Mouse (Mus musculus) c-Kit-negative CD71-positive TER-119-positive erythroid progenitor cells, embryonic 14.5 days (primary cell): ENCODE measurements around the gene Psmc1.

Source experiments
- DNase-seq: peaks from one replicate; pipeline ENCODE4 v3.0.0-alpha.2; 2013; ENCODE audit warnings: low read depth, low spot score

The Psmc1 gene

DNA sequence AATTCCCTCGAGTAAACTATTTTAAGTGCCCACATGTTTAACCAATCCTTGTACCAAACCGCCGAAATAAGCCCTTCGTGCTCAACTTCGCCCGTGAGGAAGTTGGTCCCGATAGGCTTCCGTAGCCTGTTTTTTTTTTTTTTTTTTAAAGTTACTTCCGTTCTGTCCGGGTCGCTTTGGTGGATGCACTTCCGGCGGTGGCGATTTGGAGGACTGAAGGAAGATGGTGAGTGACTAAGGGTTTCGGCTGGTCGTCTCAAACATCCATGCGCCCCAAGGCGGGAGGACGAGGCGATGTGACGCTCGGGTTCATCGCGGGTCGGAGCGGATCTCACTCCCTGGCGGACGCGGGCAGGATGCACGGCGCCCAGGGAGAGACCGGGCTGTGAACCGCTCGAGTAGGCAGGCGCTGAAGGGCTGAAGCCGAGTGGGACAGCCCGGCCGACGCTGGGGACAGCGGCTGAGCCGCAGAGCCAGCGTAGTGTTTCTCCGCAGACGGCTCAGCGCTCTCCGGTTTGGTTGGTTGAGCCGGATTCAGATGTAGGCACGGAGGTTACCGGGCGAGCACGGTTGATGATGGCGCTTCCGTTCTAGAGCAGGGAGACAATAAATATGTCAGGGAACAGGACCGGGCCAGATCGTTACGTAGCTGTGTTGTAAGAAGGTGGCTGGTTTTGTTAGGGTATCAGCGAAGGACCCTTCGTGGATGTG, at the start of gene Psmc1:
TSS of gene Psmc1 (plus strand) at position 169 of the 711 bp plus-strand sequence.
- DNase-seq: peak; percentile 88

DNA sequence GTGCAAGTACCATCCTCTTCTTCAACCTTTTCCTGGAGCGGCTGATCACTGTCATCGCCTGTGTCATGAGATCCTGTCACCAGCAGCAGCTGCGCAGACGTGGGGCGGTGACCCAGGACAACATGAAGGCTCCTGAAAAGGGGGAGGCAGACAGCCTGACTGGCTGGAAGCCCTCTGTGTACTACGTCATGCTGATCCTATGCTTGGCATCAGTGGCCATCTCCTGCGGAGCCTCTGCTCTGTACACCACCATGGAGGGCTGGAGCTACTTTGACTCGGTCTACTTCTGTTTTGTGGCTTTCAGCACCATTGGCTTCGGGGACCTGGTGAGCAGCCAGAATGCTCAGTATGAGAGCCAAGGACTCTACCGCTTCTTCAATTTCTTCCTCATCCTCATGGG, 48.9 kb upstream of the Psmc1 start:
- no peak for DNase-seq

DNA sequence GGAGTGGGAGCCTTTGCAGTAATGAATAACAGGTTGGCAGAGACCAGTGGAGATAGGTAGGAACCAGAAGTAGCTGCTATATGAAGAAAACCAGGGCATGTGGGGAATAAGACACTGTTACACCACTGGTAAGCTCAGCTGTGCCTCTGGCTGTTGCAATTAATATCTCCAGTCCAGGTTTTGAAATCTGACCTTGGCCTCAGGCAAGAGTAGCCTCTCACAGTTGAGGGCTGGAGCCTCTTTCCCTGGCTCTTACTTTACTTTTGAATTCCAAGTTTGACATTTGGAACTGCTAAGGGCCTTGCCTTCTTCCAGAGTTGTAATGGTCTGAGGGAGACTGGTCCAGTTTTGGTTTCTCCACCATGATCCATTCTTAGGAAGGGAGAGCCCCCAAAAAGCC, 48.1 kb upstream of the Psmc1 start:
- DNase-seq: no peak

DNA sequence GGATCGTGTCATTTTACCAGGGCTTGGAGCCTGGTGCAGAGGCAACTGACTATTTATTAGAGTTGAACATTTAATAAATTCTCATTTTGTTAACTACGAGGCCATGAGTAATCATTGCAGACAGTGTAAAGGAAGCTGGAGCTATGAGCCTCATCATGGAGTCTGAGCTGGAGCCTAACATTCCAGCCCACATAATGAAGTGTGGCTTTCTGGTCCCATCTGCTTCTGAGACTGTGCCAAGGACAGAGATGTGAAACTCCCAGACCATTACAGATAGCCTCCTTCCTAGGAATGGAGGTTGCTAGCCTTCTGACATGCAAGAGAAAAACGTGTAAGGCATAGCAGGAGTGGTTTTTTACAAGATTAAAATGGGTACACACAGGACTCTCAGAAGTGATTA, 47.4 kb upstream of the Psmc1 start:
- DNase-seq: no peak

DNA sequence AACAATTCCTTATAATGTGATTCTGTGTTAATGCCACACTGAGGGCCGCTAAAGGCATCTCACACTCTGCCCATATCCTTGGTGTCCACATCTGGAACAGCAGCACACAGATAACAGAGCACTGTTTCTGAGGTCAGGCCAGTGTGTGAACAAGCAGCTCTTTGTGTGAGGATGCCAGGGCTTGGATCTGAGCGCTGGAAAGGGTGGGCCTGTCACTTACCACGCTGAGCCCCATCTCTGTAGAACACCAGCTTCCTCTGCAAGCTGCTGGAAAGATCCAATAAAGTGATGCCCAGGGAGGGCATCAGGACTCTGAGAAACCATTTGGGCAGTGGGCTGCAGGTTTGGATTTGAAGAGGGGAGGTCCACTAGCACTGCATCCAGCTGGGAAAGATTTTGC, 44.8 kb upstream of the Psmc1 start:
- DNase-seq: no peak

DNA sequence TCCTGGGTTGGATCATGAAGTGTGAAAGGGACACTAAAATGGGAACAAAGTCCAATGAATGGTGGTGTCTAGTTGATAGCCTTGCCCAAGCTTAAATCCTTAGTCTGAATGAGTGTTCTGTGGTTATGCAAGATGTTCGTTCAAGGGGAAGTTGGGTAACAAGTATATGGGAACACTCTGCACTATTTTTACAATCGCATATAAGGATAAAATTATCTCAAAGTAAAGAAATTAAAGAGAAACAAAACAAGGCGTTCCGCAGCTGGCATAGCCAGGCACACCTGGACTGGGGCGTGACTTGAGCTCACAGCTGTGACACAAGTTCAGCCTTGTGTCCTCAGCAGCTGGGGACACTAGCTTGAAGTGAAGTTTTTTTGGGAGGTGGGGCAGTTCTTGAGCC, 42.5 kb upstream of the Psmc1 start:
- no peak for DNase-seq

DNA sequence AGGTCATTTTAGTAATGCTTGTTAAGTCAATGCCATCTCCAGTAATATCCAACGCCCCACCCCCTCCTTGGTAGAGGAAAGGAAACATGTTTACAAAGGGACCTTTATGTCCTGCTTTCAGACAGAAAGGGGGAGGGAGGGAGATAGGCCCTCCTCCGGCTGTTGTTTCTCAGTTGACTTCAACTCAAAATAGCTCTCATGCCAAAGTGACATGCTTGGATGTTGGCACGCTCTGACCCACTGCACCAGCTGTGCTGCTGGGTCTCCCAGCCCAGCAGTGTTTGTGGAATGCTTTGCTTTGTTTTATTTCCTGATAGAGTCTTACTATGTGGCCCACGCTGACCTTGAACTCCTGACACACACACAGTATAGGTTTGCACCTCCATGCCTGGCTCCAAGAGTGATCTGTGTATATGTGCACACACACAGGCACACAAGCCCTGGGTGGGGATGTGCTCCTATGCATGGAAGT, 36.7 kb upstream of the Psmc1 start:
- no peak for DNase-seq

DNA sequence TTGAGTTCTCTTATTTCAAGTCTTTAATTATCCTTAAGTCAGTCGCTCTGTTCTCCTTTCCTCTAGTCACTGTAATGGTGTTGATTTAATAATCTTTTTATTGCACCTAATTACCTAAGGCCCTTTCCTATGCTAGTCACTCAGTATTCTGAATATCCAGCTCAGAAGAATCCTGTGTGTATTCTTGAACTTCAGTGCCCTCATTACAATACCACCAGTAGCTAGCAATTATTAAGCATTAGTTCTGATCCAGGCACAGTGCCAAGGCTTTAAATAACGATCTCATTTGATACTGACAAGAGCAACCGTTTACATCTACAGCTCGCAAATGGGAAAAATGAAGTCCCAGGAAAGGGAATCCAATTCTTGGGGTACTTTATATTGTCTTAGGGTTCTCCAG, 34.2 kb upstream of the Psmc1 start:
- no peak for DNase-seq

DNA sequence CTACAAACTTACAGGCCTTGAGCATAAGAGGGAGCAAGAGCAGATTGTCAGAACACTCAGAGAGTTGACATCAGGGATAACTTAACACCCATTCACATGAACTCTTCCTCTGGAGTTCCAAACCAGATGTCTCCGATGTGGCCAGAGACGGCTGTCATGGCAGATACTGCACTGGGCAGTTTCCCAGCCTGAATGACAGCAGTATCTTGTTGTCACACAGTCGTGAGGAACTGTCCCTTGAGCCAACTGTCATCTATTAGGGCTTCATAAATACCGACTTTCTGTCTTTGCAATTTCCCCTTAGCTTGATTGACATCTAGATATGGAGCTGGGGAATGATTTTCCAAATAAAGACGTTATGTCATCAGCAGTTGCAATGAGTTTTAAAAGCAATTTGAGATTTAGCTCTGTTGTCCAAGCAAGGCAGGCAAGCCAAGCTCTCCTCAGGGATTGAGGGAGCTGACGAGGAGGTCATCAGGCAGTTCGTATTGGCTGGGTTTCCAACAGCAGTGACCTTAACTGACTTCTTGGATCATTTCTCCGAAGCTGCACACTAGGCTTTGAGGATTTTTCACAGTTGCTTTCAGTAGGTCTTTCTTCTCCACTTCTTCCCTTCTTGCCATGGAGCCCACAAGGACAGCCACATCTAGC, 30.2 kb upstream of the Psmc1 start:
- DNase-seq: no peak

DNA sequence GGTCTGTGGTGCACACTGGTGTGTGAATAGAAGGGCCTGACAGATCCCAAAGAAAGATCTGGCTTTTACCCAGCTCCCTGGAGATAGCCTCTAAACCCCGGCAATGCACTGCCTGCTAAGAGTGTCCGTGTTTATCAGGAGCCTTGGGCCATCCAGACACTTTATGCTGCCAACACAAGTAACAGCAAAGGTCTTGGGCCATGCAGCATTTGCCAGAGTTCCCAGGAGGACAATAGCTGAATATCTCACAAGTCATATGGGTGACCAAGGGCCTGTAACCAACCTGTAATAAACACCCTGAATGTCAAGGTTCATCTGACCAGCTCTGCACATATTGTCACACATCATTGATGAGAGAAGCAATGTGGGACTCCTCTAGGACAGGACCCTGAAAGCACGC, 21.9 kb upstream of the Psmc1 start:
- no peak for DNase-seq

DNA sequence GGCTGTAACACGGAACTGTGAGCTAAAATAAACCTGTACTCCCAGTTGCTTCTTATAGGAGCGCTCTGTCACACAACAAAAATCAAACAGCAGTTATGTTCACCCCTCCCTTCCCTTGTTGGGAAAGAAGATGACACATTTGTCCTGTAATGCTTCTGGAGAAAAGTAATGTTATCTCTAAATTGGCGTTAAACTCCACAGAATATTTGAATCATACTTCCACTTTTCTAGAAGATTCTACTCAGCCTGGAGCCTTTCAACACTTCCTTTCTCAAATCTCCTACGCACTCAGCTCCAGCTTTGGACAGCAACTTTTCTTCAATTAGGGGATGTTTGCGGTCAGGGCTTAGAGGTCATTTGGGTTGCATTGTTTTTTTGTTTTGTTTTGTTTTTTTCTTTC, 20.7 kb upstream of the Psmc1 start:
- DNase-seq: no peak

DNA sequence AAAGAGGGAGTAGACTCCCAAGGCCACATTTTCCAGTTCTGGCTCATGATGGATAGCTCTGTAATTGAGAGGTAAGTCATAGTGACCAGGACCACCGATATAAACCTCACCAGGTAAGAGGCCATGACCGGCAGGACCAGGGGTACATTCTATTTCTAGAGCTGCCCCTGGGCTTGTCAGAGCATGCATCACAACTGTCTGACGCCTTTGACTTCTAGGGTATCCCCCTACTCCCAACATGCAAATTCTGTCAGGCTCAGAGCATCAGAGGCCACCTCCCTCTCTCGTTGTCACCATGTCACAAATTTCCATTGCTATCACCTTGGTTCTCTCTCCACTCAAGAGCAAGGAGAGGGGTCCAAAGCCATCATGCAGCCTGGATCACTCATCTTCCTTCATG, 19.2 kb upstream of the Psmc1 start:
- no peak for DNase-seq

DNA sequence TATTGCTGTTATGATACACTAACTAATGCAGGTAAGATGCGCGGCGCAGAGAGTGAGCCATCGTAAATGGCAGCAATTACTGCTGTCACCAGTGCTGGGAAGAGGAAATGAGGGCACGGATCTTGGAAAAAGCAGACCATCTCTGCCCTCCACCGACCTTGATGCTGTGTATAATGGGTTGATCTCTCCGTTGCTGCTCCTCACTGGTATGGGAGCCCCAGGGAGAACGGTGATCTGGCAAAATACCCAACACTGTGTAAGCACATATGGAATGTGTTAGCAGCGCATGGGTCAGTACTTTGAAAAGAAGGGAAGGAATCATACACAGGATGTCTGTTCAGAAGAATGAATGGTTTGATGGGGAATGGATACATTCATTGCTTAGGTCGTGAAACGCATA, 16.9 kb upstream of the Psmc1 start:
- DNase-seq: no peak

DNA sequence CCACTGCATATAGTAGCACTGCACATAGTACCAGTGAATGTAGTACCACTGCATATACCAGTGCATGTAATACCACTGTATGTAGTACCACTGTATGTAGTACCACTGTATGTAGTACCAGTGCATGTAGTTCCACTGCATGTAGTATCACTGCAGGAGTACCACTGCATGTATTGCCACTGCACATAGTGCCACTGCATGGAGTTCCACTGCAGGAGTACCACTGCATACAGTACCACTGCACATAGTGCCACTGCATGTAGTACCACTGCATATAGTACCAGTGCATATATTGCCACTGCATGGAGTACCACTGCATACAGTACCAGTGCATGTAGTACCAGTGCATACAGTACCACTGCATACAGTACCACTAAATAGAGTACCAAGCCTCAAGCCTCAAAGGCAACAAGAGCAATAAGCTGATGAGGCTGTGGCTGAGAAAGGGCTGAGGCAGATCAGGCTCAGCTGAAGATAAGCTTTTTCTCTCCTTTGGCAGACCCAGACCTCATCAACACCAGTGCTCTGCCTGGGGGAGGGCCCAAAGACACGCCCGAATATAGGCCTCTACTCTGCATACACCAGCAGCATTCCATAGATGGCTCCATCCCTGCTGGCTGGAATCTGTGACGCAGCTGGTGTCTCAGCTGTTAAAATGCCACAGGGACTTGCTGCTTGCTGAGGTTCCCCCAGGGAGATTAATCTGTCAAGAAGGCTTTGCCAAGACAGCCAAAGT, 9.8 kb upstream of the Psmc1 start:
- no peak for DNase-seq

DNA sequence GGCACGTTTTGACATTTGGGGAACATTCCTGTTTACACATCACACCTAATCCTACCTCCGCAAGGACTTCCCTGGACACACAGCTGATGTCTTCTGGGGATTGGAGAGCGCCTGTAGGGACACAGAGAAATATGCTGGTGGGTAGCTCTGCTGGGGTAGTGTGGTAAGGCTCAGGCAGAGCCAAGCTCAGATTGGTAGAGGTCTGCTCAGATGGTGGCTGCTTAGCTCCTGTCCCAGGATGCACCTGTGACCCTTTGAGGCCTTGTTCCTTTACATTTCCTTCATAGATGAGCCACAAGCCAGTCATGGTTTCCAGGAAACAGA, 9.3 kb upstream of the Psmc1 start:
- DNase-seq: no peak

DNA sequence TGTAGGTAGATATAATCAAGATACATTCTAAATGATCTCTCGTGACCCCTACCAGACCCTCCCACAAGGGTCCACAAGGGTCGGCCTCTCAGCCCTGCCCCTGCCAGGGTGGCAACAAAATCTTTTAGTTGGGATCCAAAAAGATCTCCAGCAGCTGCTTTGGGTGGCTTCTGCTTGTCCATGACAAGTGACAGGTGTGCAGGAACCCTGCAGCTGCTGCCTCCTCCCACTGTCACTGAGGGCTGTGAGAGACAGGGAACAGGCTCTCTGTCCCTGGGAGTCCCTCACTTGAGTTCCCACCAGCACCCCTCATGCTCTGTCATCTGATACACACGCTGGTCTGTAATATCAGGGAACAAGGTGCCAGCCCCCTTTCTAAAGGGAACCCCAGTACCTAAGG, 8.3 kb upstream of the Psmc1 start:
- DNase-seq: no peak

DNA sequence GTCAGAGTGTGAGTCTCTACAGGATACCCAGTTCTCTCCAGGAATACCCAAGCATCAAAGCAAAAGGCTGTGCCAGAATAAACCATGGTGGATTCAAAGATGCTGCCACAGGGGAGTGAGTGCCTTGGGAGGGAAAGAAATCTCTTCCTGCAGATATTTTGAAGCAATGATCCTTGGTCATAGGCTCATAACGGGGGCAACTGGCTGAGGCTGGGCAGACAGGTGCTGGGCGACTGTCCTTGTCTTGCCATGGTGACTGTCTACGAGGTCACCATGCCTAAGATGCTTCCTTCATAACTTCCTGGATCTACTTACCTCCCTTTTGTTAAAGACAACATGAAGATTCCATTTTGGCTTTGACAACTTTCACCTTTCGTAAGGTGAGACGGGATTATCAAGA, 5.4 kb upstream of the Psmc1 start:
- DNase-seq: no peak

DNA sequence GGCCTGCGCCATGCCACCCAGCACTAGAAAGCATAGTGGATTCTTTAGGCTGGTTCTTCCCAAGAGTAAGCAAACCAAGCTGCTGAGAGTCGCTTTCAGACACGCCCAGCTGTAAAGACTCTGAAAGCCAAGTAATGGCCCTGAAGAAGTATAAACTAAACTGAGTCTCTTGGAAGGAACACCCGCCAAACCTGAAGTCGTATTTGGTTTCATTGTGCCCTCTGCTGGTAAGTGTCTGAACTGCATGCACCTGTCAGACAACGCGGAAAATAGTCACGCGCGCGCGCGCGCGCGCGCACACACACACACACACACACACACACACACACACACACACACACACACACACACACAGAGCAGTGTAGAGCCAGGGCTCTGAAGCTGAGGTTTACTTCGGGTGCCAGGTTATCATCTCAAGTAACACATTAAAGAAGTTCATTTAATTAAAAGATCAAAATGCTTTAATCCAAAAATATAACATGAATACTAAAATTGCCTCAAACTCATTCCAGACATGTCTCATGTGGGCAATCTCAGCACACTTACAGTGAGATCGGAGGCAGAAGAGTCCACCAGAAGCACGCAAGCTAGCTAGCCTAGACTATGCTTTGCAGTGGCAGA, 3.6 kb upstream of the Psmc1 start:
- DNase-seq: peak; percentile 53

DNA sequence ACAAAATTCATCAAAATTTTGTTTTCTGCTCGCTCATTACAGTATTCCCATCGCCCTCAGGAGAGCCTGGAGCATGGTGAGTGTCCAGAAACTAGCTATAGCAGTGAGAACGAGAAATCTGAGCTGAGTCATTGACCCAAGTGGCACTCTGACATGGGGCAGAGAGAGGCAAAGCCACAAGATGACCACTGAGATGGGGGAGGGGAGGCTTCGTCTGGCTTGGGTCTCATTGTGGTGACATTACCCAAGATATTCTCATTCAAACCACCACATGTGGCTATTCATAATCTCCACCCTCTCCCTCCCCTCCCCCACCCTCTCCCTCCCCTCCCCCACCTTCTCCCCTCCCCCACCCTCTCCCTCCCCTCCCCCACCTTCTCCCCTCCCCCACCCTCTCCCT, 2.5 kb upstream of the Psmc1 start:
- DNase-seq: no peak

DNA sequence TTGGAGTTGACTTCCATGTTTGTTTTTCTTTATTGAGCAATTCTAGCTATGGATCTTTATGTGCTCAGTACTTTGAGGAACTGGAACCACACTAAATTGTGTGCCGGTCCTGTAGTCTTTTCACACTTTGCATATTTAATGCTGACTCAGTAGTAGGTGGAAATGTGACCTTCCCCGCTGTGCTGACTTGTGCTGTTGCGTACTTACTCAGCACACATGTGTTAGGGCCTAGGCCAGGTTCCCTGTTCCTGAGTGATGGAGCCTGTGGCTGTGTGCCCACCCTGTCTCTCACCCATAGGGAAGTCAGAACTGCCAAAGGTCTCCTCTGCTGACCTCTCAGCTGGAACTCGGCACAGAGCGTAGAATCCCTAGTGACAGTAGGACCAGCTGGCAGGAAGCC, 6.0 kb downstream of the Psmc1 start:
- DNase-seq: no peak

DNA sequence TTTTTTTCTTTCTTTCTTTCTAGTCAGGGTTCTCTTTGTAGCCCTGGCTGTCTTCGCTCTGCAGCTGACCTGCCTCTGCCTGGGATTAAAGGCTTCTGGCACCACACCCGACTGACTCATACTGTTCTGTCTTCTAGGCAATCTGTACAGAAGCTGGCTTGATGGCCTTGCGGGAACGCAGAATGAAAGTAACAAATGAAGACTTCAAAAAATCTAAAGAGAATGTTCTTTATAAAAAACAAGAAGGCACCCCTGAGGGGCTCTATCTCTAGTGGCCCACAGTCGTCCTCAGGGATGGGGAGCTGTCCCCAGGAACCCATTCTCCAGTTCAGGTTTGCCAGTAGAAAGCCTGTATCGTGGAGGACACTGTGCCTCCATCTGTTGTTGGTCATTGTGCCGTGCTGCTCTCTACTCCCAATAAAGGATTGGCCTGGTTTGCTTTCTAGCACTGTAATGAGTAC, 13.0 kb downstream of the Psmc1 start:
- DNase-seq: no peak

DNA sequence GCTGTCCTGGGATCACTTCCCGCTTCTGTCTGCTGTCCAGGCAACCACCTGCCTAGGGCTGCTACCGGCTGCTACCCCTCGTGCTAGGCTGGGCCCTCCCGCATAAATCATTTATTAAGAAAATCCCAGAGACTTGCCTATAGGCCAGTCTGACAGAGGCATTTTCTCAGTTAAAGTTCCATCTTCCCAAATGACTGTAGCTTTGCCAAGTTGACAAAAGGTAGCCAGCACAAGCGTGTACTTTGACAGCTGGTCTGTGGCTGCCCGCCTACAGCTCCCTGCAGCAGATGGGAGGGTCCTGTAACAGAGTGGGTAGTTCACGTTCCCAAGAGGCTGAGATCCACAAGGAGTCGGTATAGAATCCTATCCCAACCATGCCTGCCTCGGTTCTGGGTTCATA, 13.5 kb downstream of the Psmc1 start:
- DNase-seq: no peak
